Comparison of ENCODE assay signal across 12 mouse cellular contexts in the genomic region with DNA sequence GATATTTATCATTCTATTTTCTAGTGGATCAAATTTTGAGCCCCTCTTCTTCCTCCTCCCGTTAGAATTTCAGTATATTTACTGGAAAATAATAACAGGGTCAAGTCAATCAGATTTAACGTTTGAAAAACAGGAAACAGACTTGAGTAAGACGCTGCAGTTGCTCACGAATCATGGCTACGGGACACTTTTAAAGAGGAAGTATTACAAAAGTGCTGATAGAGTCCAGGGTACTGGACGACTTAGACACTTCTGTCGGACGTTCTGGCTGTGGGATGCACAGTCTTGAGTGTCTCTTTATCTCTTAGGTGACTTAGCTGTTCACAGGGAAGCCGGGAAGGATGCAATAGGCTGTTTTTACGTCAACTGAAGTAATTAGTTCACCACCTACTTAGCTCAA.
DNase-seq lines count a peak whose midpoint lies in the region; ATAC-seq lines count a peak whose summit lies in the region.
"Had no signal": no experiment of that assay in that cellular context is flagged by ENCODE, and none has a peak within 500 bp of the region (broad histone marks: within the 10 kb centered on the region; RNA-seq: fewer than 3 reads in every experiment).

No protein-coding gene starts in this region.

- H3K36me3 ChIP-seq in kidney, embryonic 15.5 days: no peaks in the 10 kb centered on the region
- H3K36me3 ChIP-seq: forebrain, embryonic 12.5 days; hindbrain, embryonic 15.5 days; limb, embryonic 13.5 days; midbrain, embryonic 10.5 days had no signal

- H3K4me2 ChIP-seq in kidney, embryonic 15.5 days: peak overlapping the region; percentile 50; the same call in 1 of the 2 replicates

- no peak overlapping the region for H3K4me3 ChIP-seq in kidney, embryonic 15.5 days (replicated peaks)
- H3K4me3 ChIP-seq: forebrain, embryonic 12.5 days had no signal

- H3K4me1 ChIP-seq in kidney, embryonic 15.5 days: 0 out of 2 replicates have a peak, but pooled peaks cover 4% of the 10 kb centered on the region
- H3K4me1 ChIP-seq: forebrain, embryonic 12.5 days; hindbrain, embryonic 15.5 days; midbrain, embryonic 10.5 days had no signal

- 60% methylated on average over 10 of the region's 10 CpGs for WGBS in kidney, embryonic 15.5 days

- H3K27me3 ChIP-seq in kidney, embryonic 15.5 days: no peaks in the 10 kb centered on the region
- H3K27me3 ChIP-seq: forebrain, embryonic 12.5 days; hindbrain, embryonic 15.5 days; limb, embryonic 13.5 days had no signal

- intact Hi-C loops in heart, postnatal 10 days (cut with DNase I): no loop called here
- intact Hi-C loops in left cerebral cortex, postnatal 14 days (cut with DNase I): loop anchor here (5.0 to 10.0 kb wide), 3 partner anchors 504 to 984 kb away; a partner anchor contains a TSS

- DNase-seq in heart, adult 11 months: peak; percentile 87
- DNase-seq in heart, postnatal 10 days: no peak
- no peak for DNase-seq in kidney, postnatal 10 days
- DNase-seq in left cerebral cortex, postnatal 14 days (ENCODE audit: low spot score in 2 of 2): no peak
- DNase-seq in urinary bladder, adult 18-20 months (ENCODE audit: low spot score in 2 of 2): no peak

- H3K27ac ChIP-seq in kidney, embryonic 15.5 days: no peak overlapping the region
- H3K27ac ChIP-seq: forebrain, embryonic 12.5 days; hindbrain, embryonic 15.5 days; limb, embryonic 13.5 days; midbrain, embryonic 10.5 days had no signal

- ATAC-seq in kidney, embryonic 15.5 days (replicated peaks; ENCODE audit: low FRiP score): no peak
- peak; percentile 66 to 77; a peak in 3 of 4 replicates for ATAC-seq in hematopoietic stem cell, adult 5-6 weeks (replicated peaks in 1 of 2; ENCODE audit: insufficient read depth in 1 of 2, low FRiP score in 2 of 2, low TSS enrichment in 1 of 2, low read depth in 1 of 2, poor library complexity in 2 of 2, severe bottlenecking in 2 of 2)
- ATAC-seq in megakaryocyte progenitor cell, adult 5-6 weeks (replicated peaks; ENCODE audit: poor library complexity): peak; percentile 81

- H3K9ac ChIP-seq in kidney, embryonic 15.5 days: no peak overlapping the region
- H3K9ac ChIP-seq: forebrain, embryonic 12.5 days; hindbrain, embryonic 15.5 days; limb, embryonic 13.5 days had no signal

- H3K9me3 ChIP-seq in kidney, embryonic 15.5 days (replicated peaks): no peaks in the 10 kb centered on the region
- H3K9me3 ChIP-seq: forebrain, embryonic 12.5 days; hindbrain, embryonic 15.5 days had no signal
